Mouse (Mus musculus): ENCODE results near the gene Mtor. TPM values are rescaled to one million over a fixed set of nuclear protein-coding genes. Genes with fewer than 3 reads are reported as not detected.

Gene Mtor
- polyA plus RNA-seq, 1 experiment = 30.7 TPM

DNA sequence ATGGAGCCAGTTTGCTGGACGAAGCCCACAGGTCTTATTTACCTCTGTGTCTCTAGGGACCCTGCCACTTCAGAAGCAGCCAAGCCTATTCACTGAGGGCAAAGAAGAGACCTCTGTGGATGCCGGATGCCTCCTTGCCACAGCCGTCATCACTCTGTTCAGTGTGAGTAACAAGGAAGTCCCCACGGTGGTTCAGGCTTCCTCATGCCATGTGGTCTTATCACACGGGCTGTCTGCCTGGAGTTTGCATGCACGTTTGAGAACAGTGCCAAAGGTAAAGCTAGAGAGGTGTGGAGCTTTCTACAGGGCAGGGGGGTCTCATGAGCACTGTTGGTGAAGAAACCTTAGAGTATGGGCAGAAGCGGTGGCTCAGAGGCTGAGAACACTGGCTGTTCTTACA, 124.8 kb downstream of the Mtor start:
- Histone ChIP-seq H3K4me1 (ENCODE audit: control insufficient read depth, insufficient read depth, low read length) (no peaks in the 10 kb centered on the region), H3K4me3 (ENCODE audit: insufficient read depth, low read length) (no peak overlapping the region), H3K27ac (ENCODE audit: insufficient read depth, low read length) (no peak overlapping the region)
- TF ChIP-seq POLR2A (IDR thresholded peaks at IDR 0.05; ENCODE audit: extremely low read depth, insufficient read depth, low read length) (no peak), CTCF (IDR thresholded peaks at IDR 0.05; ENCODE audit: extremely low read depth, insufficient read depth, low read length) (no peak)

GRCm38 (mm10) chr4:148580765-148581164, 132.4 kb downstream of the Mtor start:
- no peak overlapping the region for H3K27ac ChIP-seq (ENCODE audit: insufficient read depth, low read length)
- no peaks in the 10 kb centered on the region for H3K4me1 ChIP-seq (ENCODE audit: control insufficient read depth, insufficient read depth, low read length)
- H3K4me3 ChIP-seq (ENCODE audit: insufficient read depth, low read length) = no peak overlapping the region
- no peak for TF ChIP-seq POLR2A (IDR thresholded peaks at IDR 0.05; ENCODE audit: extremely low read depth, insufficient read depth, low read length)

DNA sequence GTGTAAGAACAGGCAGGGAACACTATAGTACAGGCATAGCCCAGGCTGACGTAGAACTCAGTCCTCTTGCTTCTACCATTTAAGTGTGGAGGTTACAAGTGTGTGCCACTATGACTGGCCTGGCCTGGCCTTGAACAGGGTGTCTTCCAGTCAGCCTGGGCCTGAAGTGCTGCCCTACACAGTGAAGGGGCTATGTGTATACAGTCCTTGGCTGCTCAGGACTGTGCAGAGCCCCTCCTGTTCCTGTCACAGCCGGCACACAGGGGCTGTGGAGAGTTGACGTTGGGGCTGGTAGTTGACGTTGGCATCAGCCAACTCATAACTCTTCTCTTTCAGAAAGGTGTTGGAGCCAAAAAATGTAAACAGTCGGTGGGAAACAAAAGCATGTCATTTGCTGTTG, 133.0 kb downstream of the Mtor start:
- no peak for TF ChIP-seq POLR2A (IDR thresholded peaks at IDR 0.05; ENCODE audit: extremely low read depth, insufficient read depth, low read length)
- no peak for TF ChIP-seq CTCF (IDR thresholded peaks at IDR 0.05; ENCODE audit: extremely low read depth, insufficient read depth, low read length)
- no peak overlapping the region for H3K4me3 ChIP-seq (ENCODE audit: insufficient read depth, low read length)
- H3K4me1 ChIP-seq (ENCODE audit: control insufficient read depth, insufficient read depth, low read length) = no peaks in the 10 kb centered on the region
- H3K27ac ChIP-seq (ENCODE audit: insufficient read depth, low read length) = no peak overlapping the region

DNA sequence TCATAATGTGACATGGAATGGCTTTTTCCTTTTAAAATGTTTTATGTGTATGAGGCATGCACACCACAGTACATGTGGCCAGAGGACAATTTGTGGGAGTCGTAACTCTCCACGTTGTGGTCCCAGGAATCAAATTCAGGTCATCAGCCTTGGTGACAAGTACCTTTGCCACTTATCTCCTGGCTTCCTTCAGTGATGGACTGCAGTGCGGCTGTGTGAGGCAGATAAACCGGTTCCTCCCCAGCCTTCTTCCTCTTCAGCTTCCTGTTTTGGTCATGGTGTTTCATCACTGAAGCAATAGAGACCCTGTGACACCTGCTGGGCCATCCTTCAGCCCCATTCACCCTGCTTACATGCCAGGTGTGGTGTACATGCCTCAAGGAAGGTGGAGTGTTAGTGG, 134.8 kb downstream of the Mtor start:
- Histone ChIP-seq H3K4me1 (ENCODE audit: control insufficient read depth, insufficient read depth, low read length) (no peaks in the 10 kb centered on the region), H3K4me3 (ENCODE audit: insufficient read depth, low read length) (no peak overlapping the region), H3K27ac (ENCODE audit: insufficient read depth, low read length) (no peak overlapping the region)
- no peak for TF ChIP-seq CTCF (IDR thresholded peaks at IDR 0.05; ENCODE audit: extremely low read depth, insufficient read depth, low read length)
- no peak for TF ChIP-seq POLR2A (IDR thresholded peaks at IDR 0.05; ENCODE audit: extremely low read depth, insufficient read depth, low read length)

DNA sequence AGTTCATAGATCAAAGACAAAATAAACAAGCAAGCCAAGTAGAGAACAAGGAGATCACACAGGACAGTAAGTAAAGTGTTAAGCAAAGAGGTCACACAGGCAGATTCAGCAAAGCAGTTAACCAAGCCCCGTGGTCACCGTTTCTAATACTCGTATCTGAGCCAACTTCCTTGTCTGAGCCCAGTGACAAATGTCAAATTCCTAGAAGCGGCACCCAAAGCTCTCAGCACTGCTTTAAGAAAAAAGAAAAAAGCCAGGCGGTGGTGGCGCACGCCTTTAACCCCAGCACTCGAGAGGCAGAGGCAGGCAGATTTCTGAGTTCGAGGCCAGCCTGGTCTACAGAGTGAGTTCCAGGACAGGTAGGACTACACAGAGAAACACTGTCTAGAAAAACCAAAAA, 138.2 kb downstream of the Mtor start:
- Histone ChIP-seq H3K4me1 (ENCODE audit: control insufficient read depth, insufficient read depth, low read length) (0 out of 2 replicates have a peak, but pooled peaks cover 2% of the 10 kb centered on the region), H3K27ac (ENCODE audit: insufficient read depth, low read length) (no peak overlapping the region), H3K4me3 (ENCODE audit: insufficient read depth, low read length) (no peak overlapping the region)
- no peak for TF ChIP-seq CTCF (IDR thresholded peaks at IDR 0.05; ENCODE audit: extremely low read depth, insufficient read depth, low read length)
- TF ChIP-seq POLR2A (IDR thresholded peaks at IDR 0.05; ENCODE audit: extremely low read depth, insufficient read depth, low read length) = no peak

- TF ChIP-seq CTCF (IDR thresholded peaks at IDR 0.05; ENCODE audit: extremely low read depth, insufficient read depth, low read length) = no peak
- no peak for TF ChIP-seq POLR2A (IDR thresholded peaks at IDR 0.05; ENCODE audit: extremely low read depth, insufficient read depth, low read length)
- peaks cover 7% of the 10 kb centered on the region for H3K4me1 ChIP-seq (ENCODE audit: control insufficient read depth, insufficient read depth, low read length)
- H3K4me3 ChIP-seq (ENCODE audit: insufficient read depth, low read length) = no peak overlapping the region
- H3K27ac ChIP-seq (ENCODE audit: insufficient read depth, low read length) = peak overlapping the region; percentile 39; the same call in 1 of the 2 replicates
Measured at GRCm38 (mm10) chr4:148588793-148589192, 140.4 kb downstream of the Mtor start.

DNA sequence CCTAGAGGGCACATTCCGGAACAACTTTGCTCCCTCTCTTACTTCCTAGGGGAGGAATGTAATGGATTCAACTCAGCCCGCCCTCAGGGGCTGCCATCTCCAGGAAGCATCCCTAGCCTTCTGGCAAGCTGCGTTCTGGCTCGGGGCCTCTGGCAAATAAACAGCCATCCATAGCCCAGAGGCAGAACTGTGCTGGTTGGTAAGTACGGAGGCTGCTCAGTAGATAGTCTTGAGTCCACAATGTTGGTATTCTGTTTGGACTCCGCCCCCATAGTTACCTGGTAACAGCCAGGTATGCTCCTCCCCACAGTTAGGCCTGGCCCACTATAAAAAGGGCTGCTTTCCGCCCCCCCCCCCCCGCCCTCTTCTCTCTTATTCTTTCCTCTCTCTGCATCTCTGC, 141.2 kb downstream of the Mtor start:
- TF ChIP-seq POLR2A (IDR thresholded peaks at IDR 0.05; ENCODE audit: extremely low read depth, insufficient read depth, low read length) = no peak
- Histone ChIP-seq H3K4me1 (ENCODE audit: control insufficient read depth, insufficient read depth, low read length) (peaks cover 7% of the 10 kb centered on the region), H3K4me3 (ENCODE audit: insufficient read depth, low read length) (no peak overlapping the region), H3K27ac (ENCODE audit: insufficient read depth, low read length) (no peak overlapping the region)

- TF ChIP-seq POLR2A (IDR thresholded peaks at IDR 0.05; ENCODE audit: extremely low read depth, insufficient read depth, low read length) (no peak), CTCF (IDR thresholded peaks at IDR 0.05; ENCODE audit: extremely low read depth, insufficient read depth, low read length) (no peak)
- H3K4me3 ChIP-seq (ENCODE audit: insufficient read depth, low read length) = peak overlapping the region; percentile 85
- peaks cover 7% of the 10 kb centered on the region for H3K4me1 ChIP-seq (ENCODE audit: control insufficient read depth, insufficient read depth, low read length)
- peak overlapping the region; percentile 8 for H3K27ac ChIP-seq (ENCODE audit: insufficient read depth, low read length)
Measured at GRCm38 (mm10) chr4:148590421-148591170, 142.2 kb downstream of the Mtor start.

DNA sequence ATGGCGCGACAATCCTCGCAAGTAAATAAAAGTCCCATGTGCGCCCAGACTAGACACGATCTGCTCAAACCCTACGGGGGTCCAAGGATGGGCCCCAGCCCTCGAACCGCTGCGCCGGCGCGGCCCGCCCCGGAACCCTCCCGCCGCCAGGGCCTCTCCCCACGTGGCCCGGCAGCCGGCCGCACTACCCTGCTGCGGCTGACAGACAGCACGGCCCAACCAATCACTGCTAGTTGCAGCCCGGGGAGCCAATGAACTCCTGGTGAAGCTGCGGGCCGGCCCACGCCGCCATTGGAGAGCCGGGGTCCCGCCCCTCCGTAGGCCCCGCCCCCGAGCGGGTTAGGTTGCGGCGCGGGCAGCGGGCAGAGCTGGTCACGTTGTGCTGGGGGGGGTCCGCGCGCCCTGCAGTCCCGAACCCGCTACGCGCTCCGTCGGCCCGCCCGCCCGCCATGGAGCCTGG, 142.8 kb downstream of the Mtor start, which contains the start of gene Srm:
Srm (plus strand) TSS at position 333 of the 460 bp plus-strand sequence.
- Histone ChIP-seq H3K4me3 (ENCODE audit: insufficient read depth, low read length) (peak within 1 kb of the TSS; percentile 85), H3K27ac (ENCODE audit: insufficient read depth, low read length) (peak within 1 kb of the TSS; percentile 85), H3K4me1 (ENCODE audit: control insufficient read depth, insufficient read depth, low read length) (peaks cover 7% of the 10 kb centered on the region)
- TF ChIP-seq POLR2A (IDR thresholded peaks at IDR 0.05; ENCODE audit: extremely low read depth, insufficient read depth, low read length) (peak; percentile 47; the same call in 1 of the 2 replicates), CTCF (IDR thresholded peaks at IDR 0.05; ENCODE audit: extremely low read depth, insufficient read depth, low read length) (no peak)

GRCm38 (mm10) chr4:148591637-148592380, 143.4 kb downstream of the Mtor start:
- Histone ChIP-seq H3K4me3 (ENCODE audit: insufficient read depth, low read length) (peak overlapping the region; percentile 85), H3K27ac (ENCODE audit: insufficient read depth, low read length) (peak overlapping the region; percentile 85), H3K4me1 (ENCODE audit: control insufficient read depth, insufficient read depth, low read length) (peaks cover 7% of the 10 kb centered on the region)
- TF ChIP-seq POLR2A (IDR thresholded peaks at IDR 0.05; ENCODE audit: extremely low read depth, insufficient read depth, low read length) = no peak
- TF ChIP-seq CTCF (IDR thresholded peaks at IDR 0.05; ENCODE audit: extremely low read depth, insufficient read depth, low read length) = no peak

Measured in cortical plate, adult 2 months (tissue).